Mouse (Mus musculus): ENCODE data around the gene Bzw2. TPM values are rescaled to one million over a fixed set of nuclear protein-coding genes. Genes with fewer than 3 reads are reported as not detected.

The Bzw2 gene
- polyA plus RNA-seq, 1 experiment: 36.9 TPM

GRCm38 (mm10) chr12:36133547-36133946 lies 24.3 kb downstream of the Bzw2 start:
- DNase-seq: no peak
- Histone ChIP-seq H3K27me3 (ENCODE audit: control insufficient read depth, insufficient read depth, low read length) (no peaks in the 10 kb centered on the region), H3K4me1 (ENCODE audit: control insufficient read depth, insufficient read depth, low read length) (no peaks in the 10 kb centered on the region), H3K4me3 (replicated peaks; ENCODE audit: insufficient read depth, low read depth, low read length) (no peak overlapping the region), H3K27ac (ENCODE audit: insufficient read depth, low read length) (no peak overlapping the region)
- TF ChIP-seq CTCF (IDR thresholded peaks at IDR 0.05; ENCODE audit: borderline replicate concordance, insufficient read depth, low read depth, low read length): no peak
- no peak for TF ChIP-seq POLR2A (IDR thresholded peaks at IDR 0.05; ENCODE audit: borderline replicate concordance, insufficient read depth, low read length)
- WGBS: 95% methylated on average over 5 of the region's 5 CpGs

DNA sequence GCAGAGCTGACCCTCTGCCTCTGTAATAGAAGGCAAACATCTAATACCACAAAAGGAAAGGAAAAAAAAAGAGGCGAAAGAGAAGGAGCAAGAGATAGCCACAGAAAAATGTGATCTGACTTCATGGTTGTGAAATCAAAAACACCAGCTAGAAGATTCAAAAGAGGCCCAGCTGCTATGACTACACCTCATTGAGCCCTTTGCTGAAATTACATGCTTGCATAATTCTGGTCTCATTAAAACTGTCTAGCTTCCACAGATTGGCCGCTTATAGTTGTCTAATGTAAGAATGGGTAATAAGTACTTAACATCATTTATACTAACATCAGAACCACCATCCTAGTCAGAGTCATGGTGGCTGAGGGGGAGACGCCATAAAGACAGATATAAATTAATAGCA lies 25.2 kb downstream of the Bzw2 start:
- Histone ChIP-seq H3K4me3 (replicated peaks; ENCODE audit: insufficient read depth, low read depth, low read length) (no peak overlapping the region), H3K27ac (ENCODE audit: insufficient read depth, low read length) (no peak overlapping the region), H3K27me3 (ENCODE audit: control insufficient read depth, insufficient read depth, low read length) (no peaks in the 10 kb centered on the region), H3K4me1 (ENCODE audit: control insufficient read depth, insufficient read depth, low read length) (no peaks in the 10 kb centered on the region)
- 89% methylated on average over 3 of the region's 3 CpGs for WGBS
- TF ChIP-seq CTCF (IDR thresholded peaks at IDR 0.05; ENCODE audit: borderline replicate concordance, insufficient read depth, low read depth, low read length) (no peak), POLR2A (IDR thresholded peaks at IDR 0.05; ENCODE audit: borderline replicate concordance, insufficient read depth, low read length) (no peak)
- DNase-seq: no peak

- 97% methylated on average over 2 of the region's 2 CpGs for WGBS
- Histone ChIP-seq H3K4me3 (replicated peaks; ENCODE audit: insufficient read depth, low read depth, low read length) (no peak overlapping the region), H3K27ac (ENCODE audit: insufficient read depth, low read length) (no peak overlapping the region), H3K27me3 (ENCODE audit: control insufficient read depth, insufficient read depth, low read length) (no peaks in the 10 kb centered on the region), H3K4me1 (ENCODE audit: control insufficient read depth, insufficient read depth, low read length) (no peaks in the 10 kb centered on the region)
- TF ChIP-seq POLR2A (IDR thresholded peaks at IDR 0.05; ENCODE audit: borderline replicate concordance, insufficient read depth, low read length): no peak
- TF ChIP-seq CTCF (IDR thresholded peaks at IDR 0.05; ENCODE audit: borderline replicate concordance, insufficient read depth, low read depth, low read length): no peak
- no peak for DNase-seq
These were observed 25.6 kb downstream of the Bzw2 start for GRCm38 (mm10) chr12:36132254-36132653.

- TF ChIP-seq POLR2A (IDR thresholded peaks at IDR 0.05; ENCODE audit: borderline replicate concordance, insufficient read depth, low read length) (no peak), CTCF (IDR thresholded peaks at IDR 0.05; ENCODE audit: borderline replicate concordance, insufficient read depth, low read depth, low read length) (no peak)
- Histone ChIP-seq H3K4me1 (ENCODE audit: control insufficient read depth, insufficient read depth, low read length) (no peaks in the 10 kb centered on the region), H3K27ac (ENCODE audit: insufficient read depth, low read length) (no peak overlapping the region), H3K4me3 (replicated peaks; ENCODE audit: insufficient read depth, low read depth, low read length) (no peak overlapping the region), H3K27me3 (ENCODE audit: control insufficient read depth, insufficient read depth, low read length) (no peaks in the 10 kb centered on the region)
- 37% methylated on average over 5 of the region's 5 CpGs for WGBS
- peak in 1 of 2 experiments; percentile 68 for DNase-seq
These were observed 28.1 kb downstream of the Bzw2 start for GRCm38 (mm10) chr12:36129826-36130225.

GRCm38 (mm10) chr12:36126049-36126448 lies 31.8 kb downstream of the Bzw2 start:
- no peak for DNase-seq
- WGBS: 97% methylated on average over 5 of the region's 5 CpGs
- no peak overlapping the region for H3K27ac ChIP-seq (ENCODE audit: insufficient read depth, low read length)
- H3K27me3 ChIP-seq (ENCODE audit: control insufficient read depth, insufficient read depth, low read length): no peaks in the 10 kb centered on the region
- H3K4me1 ChIP-seq (ENCODE audit: control insufficient read depth, insufficient read depth, low read length): no peaks in the 10 kb centered on the region
- TF ChIP-seq POLR2A (IDR thresholded peaks at IDR 0.05; ENCODE audit: borderline replicate concordance, insufficient read depth, low read length) (no peak), CTCF (IDR thresholded peaks at IDR 0.05; ENCODE audit: borderline replicate concordance, insufficient read depth, low read depth, low read length) (no peak)
- no peak overlapping the region for H3K4me3 ChIP-seq (replicated peaks; ENCODE audit: insufficient read depth, low read depth, low read length)

GRCm38 (mm10) chr12:36119244-36119643 lies 38.6 kb downstream of the Bzw2 start:
- TF ChIP-seq CTCF (IDR thresholded peaks at IDR 0.05; ENCODE audit: borderline replicate concordance, insufficient read depth, low read depth, low read length): no peak
- TF ChIP-seq POLR2A (IDR thresholded peaks at IDR 0.05; ENCODE audit: borderline replicate concordance, insufficient read depth, low read length): no peak
- Histone ChIP-seq H3K27ac (ENCODE audit: insufficient read depth, low read length) (no peak overlapping the region), H3K4me1 (ENCODE audit: control insufficient read depth, insufficient read depth, low read length) (no peaks in the 10 kb centered on the region), H3K4me3 (replicated peaks; ENCODE audit: insufficient read depth, low read depth, low read length) (no peak overlapping the region), H3K27me3 (ENCODE audit: control insufficient read depth, insufficient read depth, low read length) (no peaks in the 10 kb centered on the region)
- WGBS: 95% methylated on average over 3 of the region's 3 CpGs
- DNase-seq: no peak

- no peak overlapping the region for H3K4me3 ChIP-seq (replicated peaks; ENCODE audit: insufficient read depth, low read depth, low read length)
- no peaks in the 10 kb centered on the region for H3K4me1 ChIP-seq (ENCODE audit: control insufficient read depth, insufficient read depth, low read length)
- H3K27me3 ChIP-seq (ENCODE audit: control insufficient read depth, insufficient read depth, low read length): no peaks in the 10 kb centered on the region
- WGBS: 95% methylated on average over 6 of the region's 6 CpGs
- no peak for DNase-seq
- H3K27ac ChIP-seq (ENCODE audit: insufficient read depth, low read length): no peak overlapping the region
- TF ChIP-seq CTCF (IDR thresholded peaks at IDR 0.05; ENCODE audit: borderline replicate concordance, insufficient read depth, low read depth, low read length) (no peak), POLR2A (IDR thresholded peaks at IDR 0.05; ENCODE audit: borderline replicate concordance, insufficient read depth, low read length) (no peak)
These were observed 40.7 kb downstream of the Bzw2 start for GRCm38 (mm10) chr12:36117161-36117560.

DNA sequence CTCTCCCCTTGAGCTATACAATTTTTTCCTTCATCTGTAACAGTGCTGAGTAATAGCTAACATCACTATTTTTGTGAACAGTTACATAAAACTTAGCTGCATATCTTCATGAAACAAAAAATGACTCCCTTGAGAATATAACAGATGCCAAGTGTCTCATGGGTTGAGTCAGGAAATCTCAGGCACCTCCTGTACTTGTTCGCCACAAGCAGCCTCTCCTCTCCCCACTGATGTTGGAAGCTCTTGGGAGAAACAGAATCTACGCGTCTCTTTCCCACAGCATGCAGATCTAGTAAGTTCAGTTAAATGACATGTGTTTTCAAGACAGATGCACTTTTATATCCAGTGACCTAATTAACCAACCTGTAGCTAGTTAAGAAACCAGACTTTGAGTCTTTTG lies 45.8 kb downstream of the Bzw2 start:
- no peak overlapping the region for H3K27ac ChIP-seq (ENCODE audit: insufficient read depth, low read length)
- no peaks in the 10 kb centered on the region for H3K4me1 ChIP-seq (ENCODE audit: control insufficient read depth, insufficient read depth, low read length)
- H3K27me3 ChIP-seq (ENCODE audit: control insufficient read depth, insufficient read depth, low read length): no peaks in the 10 kb centered on the region
- TF ChIP-seq POLR2A (IDR thresholded peaks at IDR 0.05; ENCODE audit: borderline replicate concordance, insufficient read depth, low read length) (no peak), CTCF (IDR thresholded peaks at IDR 0.05; ENCODE audit: borderline replicate concordance, insufficient read depth, low read depth, low read length) (no peak)
- no peak for DNase-seq
- WGBS: 86% methylated on average over 3 of the region's 3 CpGs
- no peak overlapping the region for H3K4me3 ChIP-seq (replicated peaks; ENCODE audit: insufficient read depth, low read depth, low read length)

All from cerebellum, adult 2 months (tissue).